Mouse (Mus musculus): ENCODE data around the gene Ccnd2. TPM values are rescaled to one million over a fixed set of nuclear protein-coding genes. Genes with fewer than 3 reads are reported as not detected.

Gene Ccnd2
- total and polyA plus RNA-seq, 3 experiments: 67.3 to 407 (median 198) TPM

- no peak for TF ChIP-seq HCFC1 (IDR thresholded peaks at IDR 0.05; ENCODE audit: low read depth, low read length)
- no peak for TF ChIP-seq POLR2A (IDR thresholded peaks at IDR 0.05; ENCODE audit: control insufficient read depth in 1 of 2, insufficient read depth in 1 of 2, low read depth in 1 of 2, low read length in 2 of 2, poor library complexity in 1 of 2)
- TF ChIP-seq CHD1 (IDR thresholded peaks at IDR 0.05; ENCODE audit: low read depth, low read length): no peak
- no peak for TF ChIP-seq MYB (IDR thresholded peaks at IDR 0.05; ENCODE audit: low read depth, low read length)
- TF ChIP-seq TBP (IDR thresholded peaks at IDR 0.05; ENCODE audit: low read depth, low read length): no peak
- no peak for TF ChIP-seq JUND (IDR thresholded peaks at IDR 0.05; ENCODE audit: low read depth, low read length)
- no peak for TF ChIP-seq MAFK (IDR thresholded peaks at IDR 0.05; ENCODE audit: borderline replicate concordance, low read depth, low read length)
- TF ChIP-seq USF1 (IDR thresholded peaks at IDR 0.05; ENCODE audit: low read depth, low read length): no peak
- DNase-seq (ENCODE audit: low read depth, low spot score): no peak
- Histone ChIP-seq H3K79me2 (ENCODE audit: control insufficient read depth, insufficient read depth, low read length, poor library complexity) (no peaks in the 10 kb centered on the region), H3K36me3 (ENCODE audit: control insufficient read depth in 1 of 2, insufficient read depth in 2 of 2, low read length in 2 of 2) (no peaks in the 10 kb centered on the region), H3K4me3 (ENCODE audit: control insufficient read depth in 1 of 2, insufficient read depth in 1 of 2, low read depth in 2 of 2, low read length in 2 of 2) (no peak overlapping the region), H3K9me3 (replicated peaks; ENCODE audit: insufficient read depth, low read length) (no peaks in the 10 kb centered on the region), H3K27ac (ENCODE audit: control insufficient read depth, low read depth, low read length) (no peak overlapping the region), H3K27me3 (ENCODE audit: control insufficient read depth in 1 of 2, insufficient read depth in 2 of 2, low read length in 2 of 2) (no peaks in the 10 kb centered on the region), H3K4me1 (ENCODE audit: control insufficient read depth in 1 of 2, insufficient read depth in 2 of 2, low read length in 2 of 2) (no peaks in the 10 kb centered on the region), H3K9ac (ENCODE audit: control insufficient read depth, low read depth, low read length, poor library complexity, severe bottlenecking) (no peak overlapping the region)
Measured at GRCm38 (mm10) chr6:127177441-127177840, 25.4 kb upstream of the Ccnd2 start.

- no peaks in the 10 kb centered on the region for H3K4me1 ChIP-seq (ENCODE audit: control insufficient read depth in 1 of 2, insufficient read depth in 2 of 2, low read length in 2 of 2)
- H3K36me3 ChIP-seq (ENCODE audit: control insufficient read depth in 1 of 2, insufficient read depth in 2 of 2, low read length in 2 of 2): no peaks in the 10 kb centered on the region
- no peak overlapping the region for H3K4me3 ChIP-seq (ENCODE audit: control insufficient read depth in 1 of 2, insufficient read depth in 1 of 2, low read depth in 2 of 2, low read length in 2 of 2)
- no peak overlapping the region for H3K27ac ChIP-seq (ENCODE audit: control insufficient read depth, low read depth, low read length)
- no peak for TF ChIP-seq ZNF384 (IDR thresholded peaks at IDR 0.05; ENCODE audit: low read depth, low read length)
- TF ChIP-seq ELF1 (IDR thresholded peaks at IDR 0.05; ENCODE audit: low read depth, low read length): no peak
- no peak for TF ChIP-seq POLR2AphosphoS5 (IDR thresholded peaks at IDR 0.05; ENCODE audit: borderline replicate concordance, low read depth, low read length)
- TF ChIP-seq GABPA (IDR thresholded peaks at IDR 0.05; ENCODE audit: low read depth, low read length): no peak
- TF ChIP-seq HCFC1 (IDR thresholded peaks at IDR 0.05; ENCODE audit: low read depth, low read length): no peak
- no peak for TF ChIP-seq CHD2 (IDR thresholded peaks at IDR 0.05; ENCODE audit: low read length)
- TF ChIP-seq POLR2A (IDR thresholded peaks at IDR 0.05; ENCODE audit: control insufficient read depth in 1 of 2, insufficient read depth in 1 of 2, low read depth in 1 of 2, low read length in 2 of 2, poor library complexity in 1 of 2): no peak
- no peak for TF ChIP-seq ETS1 (IDR thresholded peaks at IDR 0.05; ENCODE audit: low read depth, low read length)
- no peak for TF ChIP-seq ZC3H11A (IDR thresholded peaks at IDR 0.05; ENCODE audit: low read depth, low read length)
- no peak for TF ChIP-seq JUND (IDR thresholded peaks at IDR 0.05; ENCODE audit: low read depth, low read length)
- no peak for TF ChIP-seq MXI1 (IDR thresholded peaks at IDR 0.05; ENCODE audit: low read depth, low read length)
- no peak for TF ChIP-seq RCOR1 (IDR thresholded peaks at IDR 0.05; ENCODE audit: low read depth, low read length)
- TF ChIP-seq E2F4 (IDR thresholded peaks at IDR 0.05; ENCODE audit: borderline replicate concordance, low read depth, low read length): no peak
- no peak for TF ChIP-seq NRF1 (IDR thresholded peaks at IDR 0.05; ENCODE audit: insufficient read depth, low read depth, low read length, poor library complexity, severe bottlenecking)
- TF ChIP-seq KAT2A (conservative IDR thresholded peaks at IDR 0.05; ENCODE audit: low read depth, low read length): no peak
- H3K9me3 ChIP-seq (replicated peaks; ENCODE audit: insufficient read depth, low read length): no peaks in the 10 kb centered on the region
- H3K9ac ChIP-seq (ENCODE audit: control insufficient read depth, low read depth, low read length, poor library complexity, severe bottlenecking): no peak overlapping the region
- H3K79me2 ChIP-seq (ENCODE audit: control insufficient read depth, insufficient read depth, low read length, poor library complexity): no peaks in the 10 kb centered on the region
- DNase-seq (ENCODE audit: low read depth, low spot score): no peak
- H3K27me3 ChIP-seq (ENCODE audit: control insufficient read depth in 1 of 2, insufficient read depth in 2 of 2, low read length in 2 of 2): 0 out of 4 replicates have a peak, but pooled peaks cover 0 to under 1% of the 10 kb centered on the region in 2 experiments
Measured at GRCm38 (mm10) chr6:127172461-127172860, 20.5 kb upstream of the Ccnd2 start.

All from MEL (cell line).